Mouse (Mus musculus): ENCODE measurements around the gene Vmn1r2.
"Not testable (repeated sequence)": the region's sequence is repeated elsewhere in the genome, so short reads cannot be mapped to it uniquely, and the experiment has no call there.

The Vmn1r2 gene

GRCm38 (mm10) chr4:3167020-3167419 lies at the start of gene Vmn1r2:
Vmn1r2 (plus strand) TSS chr4:3167320.
- not testable (repeated sequence) for DNase-seq (ENCODE audit: low spot score)

- not testable (repeated sequence) for DNase-seq (ENCODE audit: low spot score)
These were observed 19.2 kb upstream of the Vmn1r2 start for GRCm38 (mm10) chr4:3147926-3148325.

- not testable (repeated sequence) for DNase-seq (ENCODE audit: low spot score)
These were observed 13.8 kb upstream of the Vmn1r2 start for GRCm38 (mm10) chr4:3153320-3153719.

GRCm38 (mm10) chr4:3164429-3164828 lies 2.7 kb upstream of the Vmn1r2 start:
- not testable (repeated sequence) for DNase-seq (ENCODE audit: low spot score)

- DNase-seq (ENCODE audit: low spot score) = no peak
These were observed 2.1 kb upstream of the Vmn1r2 start for GRCm38 (mm10) chr4:3165046-3165445.

GRCm38 (mm10) chr4:3174586-3174985 lies 7.5 kb downstream of the Vmn1r2 start:
- DNase-seq (ENCODE audit: low spot score) = not testable (repeated sequence)

- DNase-seq (ENCODE audit: low spot score) = not testable (repeated sequence)
These were observed 8.6 kb downstream of the Vmn1r2 start for GRCm38 (mm10) chr4:3175756-3176155.

- not testable (repeated sequence) for DNase-seq (ENCODE audit: low spot score)
These were observed 9.1 kb downstream of the Vmn1r2 start for GRCm38 (mm10) chr4:3176195-3176594.

GRCm38 (mm10) chr4:3176746-3177490 lies 9.8 kb downstream of the Vmn1r2 start:
- DNase-seq (ENCODE audit: low spot score) = not testable (repeated sequence)

GRCm38 (mm10) chr4:3185258-3185657 lies 18.1 kb downstream of the Vmn1r2 start, which contains the start of gene Vmn1r3:
Vmn1r3 (minus strand) TSS chr4:3185358.
- not testable (repeated sequence) for DNase-seq (ENCODE audit: low spot score)

GRCm38 (mm10) chr4:3209643-3210217 lies 42.6 kb downstream of the Vmn1r2 start:
- DNase-seq (ENCODE audit: low spot score) = not testable (repeated sequence)

GRCm38 (mm10) chr4:3213349-3213748 lies 46.2 kb downstream of the Vmn1r2 start:
- not testable (repeated sequence) for DNase-seq (ENCODE audit: low spot score)

- DNase-seq (ENCODE audit: low spot score) = peak; percentile 2
These were observed 49.3 kb downstream of the Vmn1r2 start for GRCm38 (mm10) chr4:3216382-3216781.
